Mouse (Mus musculus) stomach, embryonic 15.5 days (tissue): Measurements from ENCODE around the gene Cdh24. TPM values are rescaled to one million over a fixed set of nuclear protein-coding genes. Genes with fewer than 3 reads are reported as not detected.

Experiments
- microRNA counts: library from miRNA; unstranded; fragments of <30 nt; microRNA quantifications from one replicate; lab custom pipeline; 2016
- microRNA-seq: library from miRNA; unstranded; fragments of <30 nt; microRNA quantifications from one replicate; pipeline ENCODE4, GENCODE M21; 2016
- polyA plus RNA-seq: library from polyadenylated mRNA; unstranded; fragments of >200 nt; fragmentation: Nextera tagmentation; extraction: Ambion mirVana; gene quantifications from 2 replicates; pipeline ENCODE4 v1.2.1, GENCODE M21; 2015

Gene Cdh24
- polyA plus RNA-seq, 1 experiment from 2014 or later: 3.7 TPM

MicroRNA genes within 50 kb of the gene (microRNA counts, 519-probe panel; counts per million panel counts)
- not detected for microRNA mmu-miR-686 (lab: Ali Mortazavi, UCI)

Small RNAs within 50 kb of the gene (microRNA-seq; reads per million reads assigned to microRNA genes)
- gene Mir686 (not detected), gene Mir6948 (not detected)

Other genes starting within 250 kb of the Cdh24 start
- gene Slc7a7, start 223.6 kb downstream of the Cdh24 start, polyA plus RNA-seq: 17.0 and 19.9 TPM in 2 replicates
- 273 and 275 TPM in 2 replicates for gene Mrpl52, start 214.5 kb downstream of the Cdh24 start, polyA plus RNA-seq
- 126 and 139 TPM in 2 replicates for gene Mmp14, start 209.8 kb downstream of the Cdh24 start, polyA plus RNA-seq
- 49.6 and 51.9 TPM in 2 replicates for gene Lrp10, start 177.2 kb downstream of the Cdh24 start, polyA plus RNA-seq
- gene Rem2, start 165.3 kb downstream of the Cdh24 start, polyA plus RNA-seq: 1.6 and 2.3 TPM in 2 replicates
- gene Prmt5, start 123.8 kb downstream of the Cdh24 start, polyA plus RNA-seq: 66.6 and 71.7 TPM in 2 replicates
- gene Haus4, start 86.7 kb downstream of the Cdh24 start, polyA plus RNA-seq: 48.3 and 49.3 TPM in 2 replicates
- 30.8 and 32.0 TPM in 2 replicates for gene Ajuba, start 63.8 kb downstream of the Cdh24 start, polyA plus RNA-seq
- 6.7 and 8.3 TPM in 2 replicates for gene 4931414P19Rik, start 35.4 kb downstream of the Cdh24 start, polyA plus RNA-seq
- 370 and 382 TPM in 2 replicates for gene Psmb5, start 23.3 kb downstream of the Cdh24 start, polyA plus RNA-seq
- gene Psmb11, start 19.9 kb downstream of the Cdh24 start, polyA plus RNA-seq: 0.03 TPM in 2 replicates
- not detected in 2 replicates for gene Gm17606, start 412 bp downstream of the Cdh24 start, polyA plus RNA-seq
- 79.3 and 84.8 TPM in 2 replicates for gene 1700123O20Rik, start 44.9 kb upstream of the Cdh24 start, polyA plus RNA-seq
- gene Acin1, start 45.6 kb upstream of the Cdh24 start, polyA plus RNA-seq: 111 and 116 TPM in 2 replicates
- 0.05 and 0.15 TPM in 2 replicates for gene Gm29776, start 57.5 kb upstream of the Cdh24 start, polyA plus RNA-seq
- gene Cebpe, start 70.8 kb upstream of the Cdh24 start, polyA plus RNA-seq: 1.3 and 1.5 TPM in 2 replicates
- 8.1 and 12.8 TPM in 2 replicates for gene Slc7a8, start 140.6 kb upstream of the Cdh24 start, polyA plus RNA-seq
- 0.18 TPM in 1 of 2 replicates, not detected in the other for gene Rnf212b, start 172.8 kb upstream of the Cdh24 start, polyA plus RNA-seq
- 8.4 and 10.6 TPM in 2 replicates for gene Homez, start 229.6 kb upstream of the Cdh24 start, polyA plus RNA-seq
- gene Ppp1r3e, start 236.2 kb upstream of the Cdh24 start, polyA plus RNA-seq: 2.4 and 2.7 TPM in 2 replicates
- 4.2 and 4.3 TPM in 2 replicates for gene Bcl2l2, start 242.0 kb upstream of the Cdh24 start, polyA plus RNA-seq
- gene Gm20521, start 242.1 kb upstream of the Cdh24 start, polyA plus RNA-seq: 0.19 and 0.53 TPM in 2 replicates